Mouse (Mus musculus) adipocyte (in vitro differentiated cells): ENCODE results near the gene Mthfr.

ENCODE experiments used
- DNase-seq: peaks from one replicate; pipeline ENCODE4 v3.0.0-alpha.2; 2016; ENCODE audit warnings: low spot score

The Mthfr gene

DNA sequence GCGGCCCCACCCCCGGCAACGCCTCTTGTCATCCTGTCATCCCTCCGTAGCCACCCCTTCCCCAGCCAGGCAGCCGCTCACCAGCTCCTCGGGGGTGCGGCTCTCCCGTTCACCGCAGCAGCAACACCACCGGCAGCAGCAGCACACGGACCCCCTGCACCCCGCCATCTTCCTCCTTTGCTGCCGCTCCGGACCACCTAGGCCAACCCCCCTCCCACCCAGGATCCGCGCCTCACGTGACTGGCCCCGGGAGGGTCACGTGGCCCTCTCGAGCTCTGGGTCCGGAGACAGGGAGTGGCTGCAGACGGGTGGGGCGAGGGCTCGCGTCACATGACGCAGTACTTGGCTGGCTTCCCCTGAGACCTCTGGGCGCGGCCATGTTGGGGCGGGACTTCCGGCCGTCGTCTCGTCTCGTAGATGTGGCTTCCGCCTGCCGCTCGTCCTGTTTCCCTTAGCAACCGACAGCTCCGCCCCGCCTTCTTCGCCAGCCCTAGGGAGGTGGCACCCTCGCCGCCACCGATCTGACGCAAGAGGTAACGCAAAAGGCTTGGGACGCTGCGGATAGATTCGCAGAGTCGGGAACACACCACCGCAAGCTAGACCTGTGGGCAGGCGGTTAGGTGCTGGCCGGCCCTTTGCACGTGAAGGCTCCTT is at the start of gene Mthfr, which contains the start of gene Clcn6:
Gene Mthfr, plus strand, starts transcription at position 478 of the 654 bp plus-strand sequence.
Gene Clcn6, minus strand, starts transcription at position 222 of the 654 bp plus-strand sequence.
- peak; percentile 99 for DNase-seq

DNA sequence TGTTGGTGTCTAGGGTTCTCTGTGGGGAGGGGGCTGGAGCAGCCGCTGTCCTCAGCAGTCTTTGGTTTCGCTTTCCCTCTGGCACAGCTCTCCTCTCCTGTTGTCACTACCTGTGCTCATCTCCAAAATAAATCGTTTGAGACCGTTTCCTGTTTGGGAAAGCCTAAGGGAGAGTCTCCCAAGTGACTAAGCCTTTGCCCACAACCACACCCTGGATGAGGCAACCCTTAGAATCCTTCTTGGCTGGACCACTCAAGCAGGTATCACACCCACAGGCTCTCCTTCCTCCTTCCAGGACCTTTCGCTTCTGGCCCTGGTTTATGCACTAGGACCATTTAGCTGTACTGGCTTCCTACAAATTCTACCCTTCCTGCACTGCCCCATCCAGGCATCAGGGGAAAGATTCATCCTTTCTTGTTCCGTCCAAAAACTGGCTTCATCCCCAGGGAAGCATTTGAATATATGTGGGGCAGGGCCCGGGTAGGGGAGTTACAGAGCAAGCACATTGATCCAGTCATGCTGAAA is 45.2 kb upstream of the Mthfr start:
- DNase-seq, result no peak

DNA sequence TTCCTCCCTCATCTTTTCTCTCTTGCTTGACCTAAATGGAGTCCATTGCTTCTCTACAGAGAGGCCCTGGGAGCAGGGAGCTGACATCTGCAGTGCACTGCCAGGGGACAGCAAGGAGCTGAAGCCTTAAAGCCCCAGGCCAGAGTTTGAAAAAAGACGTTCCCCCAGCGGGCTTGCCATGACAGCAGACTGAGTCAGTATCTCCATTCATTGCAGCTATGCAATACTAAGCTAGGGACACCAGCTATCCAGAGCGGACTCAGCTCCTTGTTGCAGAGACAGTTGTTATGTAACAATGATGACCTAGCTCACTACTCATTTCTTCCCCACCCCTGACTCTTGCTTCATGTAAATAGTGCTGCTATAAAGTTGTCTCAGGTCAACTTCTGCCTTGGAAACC is 43.6 kb upstream of the Mthfr start:
- no peak for DNase-seq

DNA sequence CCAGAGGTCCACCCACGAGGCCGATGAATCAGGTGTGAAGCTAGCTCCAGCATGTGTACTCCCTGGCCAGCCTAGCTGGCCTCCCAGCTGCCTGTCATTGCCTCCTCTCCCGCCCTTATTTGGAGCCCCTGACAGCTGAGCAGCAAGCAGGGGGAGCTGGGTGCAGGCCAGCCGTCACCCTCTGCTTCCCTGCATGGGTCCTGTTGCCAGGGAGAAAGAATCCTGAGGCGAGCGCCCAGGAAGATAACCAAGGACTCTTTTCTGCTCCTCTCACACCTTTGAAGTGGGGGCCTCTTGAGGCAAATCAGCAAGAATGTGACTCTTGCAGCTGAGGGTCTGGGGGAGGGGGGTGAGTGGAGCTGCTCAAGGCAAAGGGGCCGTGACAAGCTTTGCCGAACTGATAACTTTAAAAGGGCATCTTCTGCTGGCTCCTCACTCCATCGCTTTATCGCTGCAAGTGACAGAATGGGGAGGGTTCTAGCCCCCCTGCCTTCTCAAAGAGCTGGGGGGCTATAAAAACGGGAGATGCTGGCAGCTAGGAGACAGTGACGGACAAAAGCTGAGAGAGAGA is 38.6 kb upstream of the Mthfr start, which contains the start of gene Nppa:
Gene Nppa, plus strand, starts transcription at position 521 of the 571 bp plus-strand sequence.
- DNase-seq, result no peak

DNA sequence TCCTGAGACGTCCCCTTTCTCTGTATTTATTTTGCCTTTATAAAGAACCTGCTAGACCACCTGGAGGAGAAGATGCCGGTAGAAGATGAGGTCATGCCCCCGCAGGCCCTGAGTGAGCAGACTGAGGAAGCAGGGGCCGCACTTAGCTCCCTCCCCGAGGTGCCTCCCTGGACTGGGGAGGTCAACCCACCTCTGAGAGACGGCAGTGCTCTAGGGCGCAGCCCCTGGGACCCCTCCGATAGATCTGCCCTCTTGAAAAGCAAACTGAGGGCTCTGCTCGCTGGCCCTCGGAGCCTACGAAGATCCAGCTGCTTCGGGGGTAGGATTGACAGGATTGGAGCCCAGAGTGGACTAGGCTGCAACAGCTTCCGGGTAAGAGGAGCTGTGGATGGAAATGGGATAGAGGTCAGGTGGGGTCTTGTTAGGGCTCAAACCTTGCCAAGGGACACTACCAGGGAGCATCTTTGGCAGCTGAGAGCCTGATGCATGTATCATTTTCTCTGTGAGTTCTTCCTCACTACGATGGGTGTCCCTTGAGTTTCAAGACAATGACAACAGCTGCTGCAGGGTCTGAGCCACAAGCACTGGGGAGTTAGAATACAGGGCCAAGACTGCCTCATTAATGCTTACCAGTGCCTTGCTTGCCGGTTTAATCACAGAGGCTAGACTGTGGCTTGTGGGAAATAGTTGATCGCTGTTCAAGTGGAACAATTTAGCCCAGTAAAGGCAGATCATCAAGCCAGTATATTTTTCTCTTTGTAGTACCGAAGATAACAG is 37.7 kb upstream of the Mthfr start:
- DNase-seq, result no peak

DNA sequence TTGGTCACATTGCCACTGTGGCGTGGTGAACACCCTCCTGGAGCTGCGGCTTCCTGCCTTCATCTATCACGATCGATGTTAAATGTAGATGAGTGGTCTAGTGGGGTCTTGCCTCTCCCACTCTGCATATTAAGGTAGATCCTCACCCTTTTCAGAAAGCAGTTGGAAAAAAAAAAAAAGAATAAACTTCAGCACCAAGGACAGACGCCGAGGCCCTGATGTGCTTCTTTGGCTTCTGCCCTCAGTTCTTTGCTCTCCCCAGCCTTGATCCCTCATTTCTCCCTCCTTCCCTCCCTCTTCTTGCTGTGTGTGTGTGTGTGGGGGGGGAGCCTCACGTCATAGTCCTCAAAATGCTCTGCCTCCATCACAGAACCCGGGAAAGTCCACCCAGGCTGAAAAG is 37.0 kb upstream of the Mthfr start:
- DNase-seq, result peak; percentile 43

DNA sequence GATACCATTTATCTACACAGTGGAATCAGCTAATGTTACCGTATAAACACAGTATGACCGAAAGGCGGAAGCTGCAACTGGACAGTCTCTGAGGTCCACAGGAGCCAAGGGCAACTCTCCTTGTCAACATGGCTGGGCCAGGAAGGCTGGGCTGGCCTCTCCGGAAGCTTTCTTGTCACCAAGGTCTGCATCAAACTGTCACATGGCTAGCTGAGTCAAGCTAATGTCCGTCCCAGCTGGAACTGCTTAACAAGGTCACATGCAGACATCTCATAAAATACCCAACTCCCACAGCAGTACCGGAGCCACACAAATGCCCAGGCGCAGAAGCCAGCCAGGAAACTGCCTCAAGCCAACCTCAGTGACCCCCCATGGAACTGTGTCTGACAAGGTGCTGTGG is 34.5 kb upstream of the Mthfr start:
- no peak for DNase-seq

DNA sequence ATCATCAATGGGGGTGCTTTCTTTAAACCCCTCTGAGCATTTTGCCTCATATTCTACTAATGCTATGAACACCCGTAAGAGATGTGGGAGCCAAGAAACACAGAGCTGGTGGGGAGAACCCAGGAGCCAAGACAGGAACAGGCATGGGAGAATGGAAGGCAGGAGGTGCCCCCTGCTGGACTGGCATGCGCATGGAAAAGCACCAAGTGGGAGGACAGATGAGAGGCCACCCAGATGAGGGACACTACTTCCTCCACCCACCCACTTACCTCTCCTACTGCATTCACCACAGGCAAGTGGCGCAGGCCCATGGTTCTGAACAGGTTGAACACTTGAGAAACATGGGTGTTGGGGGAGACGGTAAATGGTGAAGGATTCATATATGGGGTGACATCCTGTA is 30.5 kb upstream of the Mthfr start:
- peak; percentile 61 for DNase-seq

DNA sequence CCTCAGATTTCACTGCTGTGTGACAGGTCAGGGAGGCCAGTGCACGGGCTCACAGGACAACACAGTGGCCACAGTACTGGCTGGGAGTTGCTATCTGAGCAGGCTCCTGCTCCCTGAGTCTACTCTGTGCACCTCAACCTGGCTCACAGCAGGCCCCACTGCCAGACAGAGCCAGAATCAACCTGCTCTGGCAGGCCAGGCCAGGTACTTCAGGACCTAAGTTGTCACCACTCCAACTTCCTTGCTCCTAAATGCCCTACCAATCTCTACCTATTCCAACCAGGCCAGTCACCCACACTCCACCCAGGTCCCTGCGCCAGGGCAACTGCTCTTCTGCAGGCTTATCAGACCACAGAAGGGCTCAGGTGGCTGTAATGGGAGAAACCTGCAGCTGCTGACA is 29.2 kb upstream of the Mthfr start:
- no peak for DNase-seq

DNA sequence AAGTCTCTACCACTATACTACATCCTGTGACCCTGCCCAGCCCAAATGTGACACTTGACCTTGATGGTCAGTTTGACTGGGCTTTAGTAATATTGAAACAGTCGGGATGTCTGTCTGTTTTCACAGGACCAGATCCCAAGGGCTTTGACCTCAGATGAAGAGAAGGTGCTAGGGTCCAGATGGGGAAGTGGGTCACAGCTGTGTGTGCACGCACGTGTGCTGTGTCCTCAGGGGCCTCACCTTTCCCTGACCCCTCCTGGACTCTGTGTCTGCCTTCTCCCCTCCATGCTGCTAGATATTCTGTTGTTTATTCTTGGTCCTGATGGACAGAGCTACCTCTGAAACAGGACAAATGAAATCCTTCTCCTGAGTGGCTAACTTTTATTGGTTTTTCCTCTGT is 27.5 kb upstream of the Mthfr start:
- DNase-seq, result no peak

DNA sequence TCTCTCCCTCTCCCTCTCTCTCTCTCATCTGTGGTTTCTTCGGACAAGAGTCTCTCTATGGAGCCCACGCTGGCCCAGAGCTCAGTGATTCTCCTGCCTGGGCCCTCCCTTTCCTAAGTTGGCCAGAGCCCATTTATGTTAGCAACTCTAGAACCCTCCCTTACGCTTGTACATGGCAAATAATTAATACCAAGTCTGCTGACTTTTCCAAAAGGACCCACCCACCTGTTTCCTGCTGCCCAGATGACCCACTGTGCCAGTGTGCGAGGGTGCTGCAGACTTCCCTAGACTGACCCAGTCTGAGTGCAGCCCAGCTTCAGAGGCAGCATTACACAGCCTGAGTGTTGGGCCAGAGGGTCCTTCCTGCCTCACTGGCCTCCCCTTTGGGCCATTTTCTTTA is 26.7 kb upstream of the Mthfr start:
- DNase-seq, result no peak

DNA sequence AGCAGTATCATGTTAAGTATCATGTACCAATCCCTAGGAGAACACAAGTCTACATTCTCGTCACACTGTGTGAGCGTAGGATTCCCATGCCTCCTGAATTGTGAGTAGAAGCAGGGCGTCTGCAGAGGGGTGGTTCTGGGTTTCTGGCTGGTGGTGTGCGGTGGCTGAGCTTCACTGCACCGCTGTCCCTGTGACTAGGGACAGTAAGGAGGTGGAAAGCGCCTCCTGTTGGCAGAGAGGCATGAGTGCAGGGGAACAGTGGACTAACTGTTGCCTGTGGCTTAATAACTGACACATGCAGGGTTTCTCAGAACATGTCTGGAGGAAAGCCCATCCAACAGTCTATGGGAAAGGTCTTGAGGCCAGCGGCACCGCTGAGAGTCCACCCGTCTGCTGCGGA is 23.5 kb upstream of the Mthfr start:
- DNase-seq, result no peak

DNA sequence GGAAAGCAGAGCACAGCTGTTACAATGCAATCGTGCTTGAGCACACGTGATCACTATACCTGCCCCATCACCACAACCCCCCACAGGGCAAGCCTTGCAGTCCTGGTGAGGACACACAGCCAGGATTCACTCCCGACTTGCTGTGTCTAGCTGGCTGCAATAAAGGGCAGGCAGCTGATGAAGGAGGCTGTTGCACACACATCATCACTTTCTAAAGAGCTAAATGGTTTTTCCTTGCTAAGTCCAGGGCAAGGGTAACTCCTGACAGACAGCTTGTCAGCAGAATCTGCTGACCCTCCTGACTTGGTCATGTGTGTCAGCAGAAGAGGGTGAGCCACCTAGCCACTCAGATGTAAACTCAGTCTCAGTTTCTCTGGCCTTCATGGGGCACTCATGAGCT is 21.9 kb upstream of the Mthfr start:
- no peak for DNase-seq

DNA sequence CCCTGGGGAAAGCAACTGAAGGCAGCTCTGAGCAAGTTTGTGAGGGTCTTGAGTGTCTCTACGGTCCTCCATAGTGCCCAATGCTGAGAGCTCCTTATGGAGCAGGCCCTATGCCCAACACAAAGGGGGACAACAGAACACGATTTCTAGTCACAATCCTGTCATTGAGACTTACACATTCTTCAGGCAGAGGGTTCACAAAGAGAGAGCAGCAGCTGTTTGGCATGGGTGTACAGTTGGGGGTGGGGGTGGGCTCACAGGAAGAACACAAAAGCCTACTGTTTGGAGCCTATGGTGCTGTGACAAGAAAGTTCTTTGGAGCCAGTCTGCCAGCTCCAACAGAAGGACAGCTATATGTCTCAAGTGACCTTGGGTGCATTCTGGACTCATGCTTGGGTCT is 20.5 kb upstream of the Mthfr start:
- DNase-seq, result no peak

DNA sequence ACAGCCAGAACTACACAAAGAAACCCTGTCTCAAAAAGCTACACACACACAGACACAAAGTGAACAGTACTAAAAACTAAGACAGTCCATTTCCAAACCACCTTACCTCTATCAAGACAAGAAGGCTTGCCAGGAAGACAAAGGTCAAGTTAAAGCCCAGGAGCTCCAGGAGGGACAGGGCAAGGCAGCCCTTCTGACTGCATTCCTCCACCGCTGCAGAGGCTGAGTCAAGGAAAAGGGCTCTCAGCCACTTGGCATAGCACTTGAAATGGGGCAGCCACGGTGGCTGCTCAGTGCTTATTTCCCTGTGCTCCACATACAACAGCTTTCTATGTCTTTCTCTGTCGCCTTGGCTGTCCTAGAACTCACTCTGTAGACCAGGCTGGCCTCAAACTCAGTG is 14.9 kb upstream of the Mthfr start:
- DNase-seq, result peak; percentile 40

DNA sequence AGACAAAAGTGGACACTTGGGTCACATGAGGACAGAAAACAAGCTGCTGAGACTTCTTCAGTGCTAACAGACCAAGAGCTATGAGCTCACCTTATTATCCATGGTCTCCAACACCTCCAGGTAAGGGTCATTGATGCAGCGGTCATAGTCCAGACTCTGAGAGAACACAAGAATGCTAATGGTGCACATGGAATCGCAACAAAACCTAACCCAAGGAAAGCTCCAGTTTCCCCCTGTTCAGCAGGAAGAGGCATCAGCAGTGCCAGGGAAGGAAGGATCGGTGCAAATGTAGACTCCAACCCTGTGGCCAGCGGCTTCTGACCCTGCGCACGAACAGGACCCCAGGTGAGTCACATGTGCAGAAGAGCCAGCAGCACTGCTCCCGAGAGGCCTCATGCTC is 9.6 kb upstream of the Mthfr start:
- DNase-seq, result no peak

DNA sequence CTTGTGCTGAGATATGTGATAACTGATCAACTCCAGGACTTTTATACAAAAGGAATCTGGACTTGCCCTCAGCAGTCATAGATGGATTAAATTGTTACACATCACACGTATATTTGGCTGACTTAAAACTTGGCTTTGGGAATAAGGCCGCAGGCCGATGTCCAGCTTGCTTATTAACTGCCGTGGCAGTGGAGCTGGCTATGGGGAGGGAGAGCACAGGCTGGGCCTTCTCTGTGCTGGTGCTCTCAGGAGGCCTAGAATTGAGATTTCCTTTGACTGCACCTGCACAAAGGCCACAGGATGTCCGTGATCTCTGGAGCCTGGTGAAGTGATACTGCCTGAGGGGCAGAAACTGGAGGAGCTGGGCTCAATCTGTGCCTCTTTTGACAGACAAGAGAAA is 8.4 kb upstream of the Mthfr start:
- DNase-seq, result no peak

DNA sequence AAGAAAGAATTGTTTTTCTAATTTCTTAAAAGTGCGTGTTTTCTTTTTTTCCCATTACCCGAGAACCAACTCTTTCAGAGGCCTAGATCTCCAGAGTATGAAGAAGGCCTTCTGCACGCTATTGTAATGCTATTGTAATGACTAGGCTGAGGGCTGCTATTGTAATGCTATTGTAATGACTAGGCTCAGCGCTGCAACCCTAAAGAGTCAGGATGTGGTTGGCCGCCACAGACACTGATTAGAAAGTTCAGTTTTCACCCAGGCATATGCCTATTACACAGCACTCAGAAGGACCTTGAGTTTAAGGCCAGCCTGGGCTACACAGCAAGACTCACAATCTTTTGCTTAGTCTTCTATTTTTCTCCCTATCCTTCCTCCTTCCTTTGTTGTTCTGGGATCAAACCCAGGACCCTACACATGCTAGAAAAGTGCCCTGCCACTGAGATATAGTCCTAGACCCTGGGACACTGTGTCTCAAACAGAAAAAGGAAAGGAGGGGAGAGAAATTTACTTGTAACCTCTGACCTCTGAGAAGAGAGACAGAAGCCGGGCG is 4.9 kb upstream of the Mthfr start:
- no peak for DNase-seq

DNA sequence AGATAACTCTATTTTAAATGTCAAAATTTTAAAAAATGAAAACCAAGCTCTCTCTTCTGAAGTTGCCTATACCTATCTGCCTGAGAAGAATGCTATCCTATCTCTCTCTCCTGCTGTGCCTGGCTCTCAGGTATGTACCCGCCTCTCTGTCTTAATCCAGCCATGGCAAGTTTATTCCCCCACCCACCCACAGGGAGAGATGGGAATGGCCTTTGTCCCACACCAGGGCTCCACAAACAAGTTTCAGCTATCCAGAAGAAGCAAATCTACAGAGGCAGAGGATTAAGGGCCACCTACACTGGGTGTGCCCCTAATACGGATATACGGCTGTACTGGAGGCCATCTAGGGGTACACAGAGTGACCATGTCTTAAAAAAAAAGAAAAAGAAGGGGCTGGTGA is 3.4 kb upstream of the Mthfr start:
- no peak for DNase-seq

DNA sequence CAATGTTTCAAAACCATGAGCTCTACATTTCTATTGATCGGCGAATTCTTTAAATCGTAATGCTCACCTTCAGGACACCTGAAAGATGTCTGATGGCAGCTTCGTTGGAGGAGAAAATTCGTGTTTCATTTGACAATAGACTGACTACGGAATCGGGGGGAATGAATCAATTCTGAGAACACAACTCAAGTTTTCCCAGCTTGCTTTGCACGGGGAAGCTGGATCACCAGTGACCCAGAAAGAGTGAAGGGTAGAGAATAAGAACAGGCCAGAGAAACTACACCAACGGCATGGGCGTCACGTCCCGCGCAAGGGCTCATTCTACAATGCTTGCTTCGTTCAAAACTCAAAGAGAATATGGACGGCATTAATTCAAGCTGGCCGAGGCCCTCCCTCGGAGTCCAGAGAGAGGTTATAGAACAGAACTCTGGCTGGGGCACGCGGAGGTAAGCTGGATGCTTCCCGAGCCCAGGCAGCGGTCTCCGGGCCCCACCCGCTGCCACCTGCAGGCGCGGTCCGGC is 738 bp upstream of the Mthfr start:
- DNase-seq, result no peak

DNA sequence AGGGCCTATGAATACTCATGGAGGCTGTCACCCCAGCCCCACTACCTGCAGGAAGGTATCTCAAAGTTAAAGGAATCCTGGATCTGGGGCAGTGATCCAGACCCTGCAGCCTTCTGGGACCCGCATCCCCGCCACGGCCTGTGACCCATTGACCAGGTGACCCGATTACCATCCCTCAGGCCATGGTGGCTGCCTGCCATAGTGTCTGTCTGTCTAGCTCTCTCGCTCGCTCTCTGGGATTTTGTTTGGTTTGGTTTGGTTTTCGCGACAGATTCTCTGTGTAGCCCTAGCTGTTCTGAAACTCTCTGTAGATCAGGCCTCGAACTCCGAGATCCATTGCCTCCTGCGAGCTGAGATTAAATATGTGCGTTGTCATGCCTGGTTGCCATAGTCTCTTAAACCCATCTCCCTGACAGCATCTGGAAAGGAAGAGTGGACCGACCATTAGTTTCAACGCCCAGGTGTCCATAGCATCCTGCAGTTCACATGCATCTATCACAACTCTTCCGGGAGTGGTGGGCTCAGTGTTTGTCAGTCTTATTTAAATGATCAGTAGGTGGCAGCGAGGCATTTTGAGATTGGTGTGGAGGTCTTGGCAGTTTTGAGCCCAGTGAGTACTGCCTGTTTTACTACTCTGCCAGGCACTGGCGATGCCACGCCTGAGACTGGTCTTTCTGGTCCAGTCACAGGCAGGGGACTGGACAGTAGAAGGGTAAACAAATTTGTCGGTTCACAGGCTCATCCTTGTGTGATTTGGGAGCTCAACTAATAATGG is 564 bp downstream of the Mthfr start:
- DNase-seq, result peak; percentile 70
